Mouse (Mus musculus) brain, embryonic 18.5 days (tissue): Measurements from ENCODE around the gene Ccni.

Experiments
- DNase-seq: peaks from one replicate; pipeline ENCODE4 v3.0.0-alpha.2; 2012; ENCODE audit warnings: low read depth, low spot score

Ccni gene

GRCm38 (mm10) chr5:93206109-93207005 lies at the start of gene Ccni, which contains the start of gene 2010109A12Rik:
Ccni (minus strand) TSS chr5:93206495.
2010109A12Rik (plus strand) TSS chr5:93206518.
- peak; percentile 93 for DNase-seq

GRCm38 (mm10) chr5:93255759-93256265 lies 49.5 kb upstream of the Ccni start:
- no peak for DNase-seq

- no peak for DNase-seq
These were observed 44.9 kb upstream of the Ccni start for GRCm38 (mm10) chr5:93251001-93251760.

GRCm38 (mm10) chr5:93249940-93250578 lies 43.8 kb upstream of the Ccni start:
- DNase-seq, result no peak

GRCm38 (mm10) chr5:93245280-93245679 lies 39.0 kb upstream of the Ccni start:
- DNase-seq, result no peak

- no peak for DNase-seq
These were observed 33.6 kb upstream of the Ccni start for GRCm38 (mm10) chr5:93239590-93240544.

GRCm38 (mm10) chr5:93236541-93236940 lies 30.2 kb upstream of the Ccni start:
- DNase-seq, result no peak

- no peak for DNase-seq
These were observed 29.6 kb upstream of the Ccni start for GRCm38 (mm10) chr5:93235888-93236287.

GRCm38 (mm10) chr5:93234605-93235004 lies 28.3 kb upstream of the Ccni start:
- no peak for DNase-seq

- DNase-seq, result no peak
These were observed 27.8 kb upstream of the Ccni start for GRCm38 (mm10) chr5:93234130-93234529.

- no peak for DNase-seq
These were observed 26.5 kb upstream of the Ccni start for GRCm38 (mm10) chr5:93232838-93233237.

- no peak for DNase-seq
These were observed 25.4 kb upstream of the Ccni start for GRCm38 (mm10) chr5:93231721-93232120.

GRCm38 (mm10) chr5:93229527-93229926 lies 23.2 kb upstream of the Ccni start:
- DNase-seq, result no peak

- no peak for DNase-seq
These were observed 20.9 kb upstream of the Ccni start for GRCm38 (mm10) chr5:93227157-93227556.

GRCm38 (mm10) chr5:93224549-93224948 lies 18.3 kb upstream of the Ccni start:
- no peak for DNase-seq

GRCm38 (mm10) chr5:93221661-93222060 lies 15.4 kb upstream of the Ccni start:
- no peak for DNase-seq

GRCm38 (mm10) chr5:93218375-93218774 lies 12.1 kb upstream of the Ccni start:
- DNase-seq, result no peak

GRCm38 (mm10) chr5:93207555-93207954 lies 1.3 kb upstream of the Ccni start:
- no peak for DNase-seq

GRCm38 (mm10) chr5:93207006-93207348 lies 682 bp upstream of the Ccni start:
- DNase-seq, result no peak

GRCm38 (mm10) chr5:93205371-93206108 lies 755 bp downstream of the Ccni start:
- no peak for DNase-seq
